Mouse (Mus musculus) cerebellum, adult 8-10 months (tissue): Measurements from ENCODE around the gene Amz2.

ENCODE experiments used
- DNase-seq: peaks from one replicate; pipeline ENCODE4 v3.0.0; 2022

Gene Amz2

DNA sequence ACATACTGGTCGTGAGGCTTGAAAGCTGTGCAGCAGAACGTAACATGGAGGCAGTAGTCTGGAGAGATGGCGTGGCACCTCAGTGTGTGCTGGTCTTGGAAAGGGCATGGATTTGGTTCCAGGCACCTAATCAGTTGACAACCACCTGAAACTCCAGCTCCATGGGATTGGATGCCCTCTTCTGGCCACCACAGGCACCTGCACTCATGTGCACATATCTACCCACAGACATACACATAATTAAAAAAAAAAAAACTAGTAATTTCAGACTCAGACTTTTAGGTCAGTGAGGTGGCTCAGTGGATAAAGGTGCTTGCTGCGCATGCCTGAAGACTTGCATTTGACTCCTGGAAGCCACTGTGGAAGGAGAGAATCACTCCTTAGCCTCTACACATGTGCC is 3.5 kb upstream of the Amz2 start:
- no peak for DNase-seq

DNA sequence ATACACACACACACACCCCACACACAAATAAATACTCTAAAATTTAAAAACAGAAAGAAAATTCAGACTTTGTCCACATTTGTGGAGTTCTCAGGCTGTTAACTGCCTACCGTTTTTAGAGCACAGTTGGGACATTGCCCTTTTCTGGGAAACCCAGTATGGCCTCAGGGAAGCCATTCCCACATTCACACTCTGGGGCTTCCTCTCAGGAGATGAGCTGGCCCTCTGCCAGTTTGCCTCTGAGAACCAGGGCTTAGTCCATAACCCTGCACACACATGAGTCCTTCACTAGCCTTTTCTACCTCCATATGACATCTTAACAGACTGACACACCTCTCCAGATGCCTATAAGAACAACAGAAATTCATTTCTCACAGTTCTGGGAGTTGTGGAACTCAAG is 2.5 kb upstream of the Amz2 start:
- DNase-seq, result no peak

DNA sequence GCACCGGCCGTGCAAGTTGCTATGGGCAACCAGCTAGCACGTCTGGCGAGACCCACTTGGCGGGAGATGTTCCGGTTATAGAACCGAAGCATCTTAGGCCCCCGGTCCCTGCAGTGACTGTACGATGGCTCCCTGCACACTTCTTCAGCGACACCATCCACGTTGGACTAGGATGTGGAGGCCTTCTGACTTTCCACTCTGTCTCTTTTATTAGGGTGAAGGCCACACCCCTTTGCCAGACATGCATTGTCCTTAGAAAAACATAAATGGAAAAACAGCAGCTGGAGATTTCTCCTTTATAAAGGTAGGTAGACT is 483 bp downstream of the Amz2 start:
- DNase-seq, result no peak

DNA sequence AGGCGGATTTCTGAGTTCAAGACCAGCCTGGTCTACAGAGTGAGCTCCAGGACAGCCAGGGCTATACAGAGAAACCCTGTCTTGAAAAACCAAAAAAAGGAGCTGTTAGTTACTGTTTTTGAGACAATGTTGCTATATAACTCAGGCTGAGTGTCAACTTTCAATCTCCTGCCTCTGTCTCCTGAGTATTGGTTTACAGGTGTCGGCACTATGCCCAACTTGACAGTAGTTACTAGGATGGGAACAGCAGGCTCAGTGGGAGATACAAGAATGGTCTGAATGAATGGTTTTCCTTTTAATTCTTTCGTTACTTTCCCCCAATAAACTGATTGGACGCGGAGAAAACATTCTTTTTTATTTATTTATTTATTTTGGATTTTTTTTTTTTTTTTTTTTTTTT is 1.6 kb downstream of the Amz2 start:
- DNase-seq, result no peak

DNA sequence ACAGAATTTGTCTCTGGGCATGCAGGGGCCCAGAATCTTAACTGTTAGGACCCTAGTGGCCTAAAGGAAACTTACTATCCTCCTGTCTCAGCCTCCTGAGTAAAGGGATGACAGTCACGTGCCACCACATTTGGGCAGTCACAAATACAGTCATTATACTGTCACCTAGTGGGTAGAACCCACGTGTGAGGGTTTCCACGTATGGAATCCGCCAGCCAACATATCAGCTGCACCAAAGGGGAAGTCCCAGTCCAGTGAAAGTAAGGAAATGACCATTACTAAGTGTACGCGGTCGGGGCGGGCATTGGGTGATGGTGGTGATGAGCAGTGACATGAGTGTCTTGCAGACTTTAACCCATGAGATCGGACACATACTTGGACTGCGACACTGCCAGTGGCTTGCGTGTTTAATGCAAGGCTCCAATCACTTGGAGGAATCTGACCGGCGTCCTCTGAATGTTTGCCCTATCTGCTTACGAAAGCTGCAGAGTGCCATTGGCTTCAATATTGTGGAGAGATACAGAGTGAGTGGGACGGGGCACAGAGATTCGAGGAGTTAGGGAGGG is 8.6 kb downstream of the Amz2 start:
- DNase-seq, result no peak

DNA sequence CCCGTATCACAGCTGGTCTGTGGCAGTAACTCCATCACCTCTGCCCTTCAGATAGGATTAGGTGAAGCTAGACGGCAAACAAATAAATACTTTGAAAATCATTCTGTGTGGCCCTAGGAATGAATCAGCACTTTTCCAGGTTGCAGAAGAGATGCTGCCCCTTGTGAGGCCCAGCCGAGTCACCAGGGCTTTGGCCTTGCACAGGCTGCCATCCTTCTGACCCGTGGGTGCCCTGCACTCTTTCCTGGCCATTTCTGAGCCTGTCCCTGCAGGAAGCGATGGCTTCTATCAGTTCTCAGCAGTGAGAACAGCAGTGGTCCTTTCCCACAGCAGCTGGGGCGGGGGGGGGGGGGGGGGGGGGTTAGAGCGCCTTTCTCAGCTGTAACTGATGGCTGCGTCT is 11.1 kb downstream of the Amz2 start:
- no peak for DNase-seq

DNA sequence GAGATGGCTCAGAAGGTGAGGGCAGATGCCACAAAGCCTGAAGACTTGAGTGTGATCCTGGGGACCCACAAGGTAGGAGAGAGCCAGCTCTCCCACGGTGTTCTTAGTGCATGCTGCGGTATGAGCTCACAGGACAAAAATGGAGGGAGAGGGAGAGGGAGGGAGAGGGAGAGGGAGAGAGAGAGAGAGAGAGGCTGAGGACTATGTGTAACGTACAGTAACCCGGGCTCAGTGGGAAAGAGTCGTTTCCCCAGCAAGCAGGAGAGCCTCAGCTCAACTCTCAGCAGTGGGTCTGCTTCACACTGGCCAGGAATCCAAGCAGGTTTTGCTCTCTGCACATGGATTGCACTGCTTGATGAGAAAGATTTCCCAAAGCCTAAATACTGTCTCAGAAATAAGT is 13.5 kb downstream of the Amz2 start:
- DNase-seq, result no peak

DNA sequence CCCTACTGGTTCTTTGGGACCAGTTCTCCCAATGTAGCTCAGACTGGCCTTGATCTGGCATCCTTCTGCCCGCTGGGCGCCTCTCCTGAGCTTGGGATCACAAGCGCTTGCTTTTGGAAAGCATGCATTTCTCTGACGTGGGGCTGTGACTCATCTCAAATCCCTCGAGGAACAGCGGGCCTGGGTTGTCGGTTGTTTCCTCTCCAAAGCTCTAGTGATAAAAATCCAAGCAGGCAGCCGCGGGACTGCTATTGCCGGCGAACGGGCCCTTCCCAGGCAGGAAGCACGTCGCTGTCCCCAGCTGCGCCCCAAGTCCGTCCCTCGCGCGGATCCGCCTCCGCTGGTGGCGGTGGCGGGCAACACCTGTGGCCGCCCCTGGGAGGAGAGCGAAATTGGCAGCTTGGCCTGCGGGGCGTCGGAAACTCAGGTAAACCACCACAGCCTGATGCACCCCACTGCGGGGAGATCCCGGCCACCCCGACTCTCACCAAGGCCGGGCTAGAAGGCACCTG is 14.1 kb downstream of the Amz2 start:
- peak; percentile 65 for DNase-seq

DNA sequence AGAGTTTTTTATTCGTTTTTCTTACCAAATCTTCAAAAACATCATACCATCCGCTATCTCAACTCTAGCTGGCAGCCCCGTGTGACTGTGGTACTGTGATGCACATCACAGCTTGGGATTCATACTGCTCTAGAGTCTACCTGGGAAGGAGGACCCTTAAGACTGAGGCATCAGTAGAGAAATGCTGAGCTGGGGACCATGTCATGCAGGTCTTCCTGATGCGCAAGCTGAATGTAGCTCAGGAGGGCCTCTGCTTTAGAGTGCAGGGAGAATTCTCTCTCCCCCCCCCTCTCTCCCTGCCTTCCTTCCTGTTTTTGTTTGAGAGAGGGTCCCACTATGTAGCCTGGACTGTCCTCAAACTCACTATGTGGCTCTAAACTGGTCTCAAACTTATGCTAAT is 14.9 kb downstream of the Amz2 start:
- no peak for DNase-seq

DNA sequence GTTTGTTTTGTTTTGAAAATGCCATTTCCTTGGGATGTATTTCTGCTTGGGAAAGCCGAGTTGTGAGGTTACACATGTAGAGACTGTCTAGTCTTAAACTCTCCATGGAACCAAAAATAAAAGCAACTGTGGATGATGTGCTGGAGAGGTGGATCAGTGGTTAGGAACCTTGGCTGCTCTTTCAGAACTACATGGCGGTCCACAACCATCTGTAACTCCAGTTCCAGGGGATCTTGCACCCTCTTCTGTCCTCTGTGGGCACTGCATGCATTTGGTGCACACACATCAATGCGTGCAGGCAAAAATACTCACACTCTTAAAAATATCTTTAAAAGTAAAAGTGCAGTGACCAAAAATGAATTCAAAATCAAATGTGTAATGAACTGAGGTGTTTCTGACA is 15.4 kb downstream of the Amz2 start:
- no peak for DNase-seq

DNA sequence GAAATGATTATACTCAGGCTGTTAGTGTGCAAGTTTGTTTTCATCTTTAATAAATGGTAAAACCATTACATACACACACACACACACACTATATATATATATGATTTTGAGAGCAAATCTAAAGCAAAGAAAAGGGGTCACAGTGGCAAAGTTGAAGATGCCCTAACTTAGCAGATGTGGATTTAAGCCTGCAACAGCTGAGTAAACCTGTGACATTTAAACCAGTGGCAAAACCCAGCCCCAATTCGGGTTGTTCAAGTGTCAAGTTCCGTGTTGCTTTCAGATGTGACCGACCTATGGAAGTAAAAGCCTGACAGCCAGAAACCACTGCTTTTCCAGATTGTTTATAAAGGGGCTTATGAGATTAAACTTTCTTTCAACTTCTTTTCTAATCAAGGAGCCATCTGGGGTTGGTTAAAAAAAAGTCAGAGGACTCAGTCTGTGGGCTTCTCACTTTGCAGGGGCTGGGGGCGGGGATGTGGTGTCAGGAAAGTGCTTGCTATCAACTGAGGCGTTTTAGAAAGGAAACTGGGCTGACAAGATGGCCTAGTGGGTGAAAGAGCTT is 16.5 kb downstream of the Amz2 start:
- DNase-seq, result no peak

DNA sequence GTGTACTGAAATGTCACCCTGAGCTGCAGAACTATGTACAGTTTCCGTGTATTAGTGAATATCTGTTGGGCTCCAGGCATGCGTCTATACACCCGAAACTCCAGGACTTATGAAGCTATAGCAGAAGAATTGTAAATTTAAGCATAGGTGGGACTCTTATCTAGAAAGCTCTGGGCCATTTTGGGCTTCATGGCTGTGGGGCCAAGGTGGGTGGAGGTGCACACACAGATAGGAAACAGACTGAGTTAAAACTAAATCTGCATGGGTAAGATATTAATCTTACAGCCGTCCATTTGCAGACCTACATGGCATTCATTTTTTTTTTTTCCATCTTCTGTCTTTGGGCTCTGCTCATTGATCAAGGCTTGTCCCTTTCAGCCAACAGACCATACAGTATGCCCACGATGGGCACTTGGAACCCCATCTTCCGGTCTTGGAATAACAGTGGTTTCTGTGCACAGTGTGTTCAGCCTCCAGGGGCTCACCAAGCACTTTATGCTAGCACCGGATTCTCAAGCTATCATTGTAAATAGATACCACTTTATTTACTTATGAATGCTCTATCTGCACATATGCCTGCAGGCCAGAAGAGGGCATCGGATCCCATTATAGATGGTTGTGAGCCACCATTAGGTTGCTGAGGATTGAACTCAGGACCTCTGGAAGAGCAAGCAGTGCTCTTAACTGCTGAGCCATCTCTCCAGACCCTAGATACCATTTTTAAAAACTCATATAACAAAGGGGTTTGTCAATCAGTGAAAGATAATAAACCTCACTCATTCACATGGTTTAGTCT is 17.9 kb downstream of the Amz2 start:
- no peak for DNase-seq

DNA sequence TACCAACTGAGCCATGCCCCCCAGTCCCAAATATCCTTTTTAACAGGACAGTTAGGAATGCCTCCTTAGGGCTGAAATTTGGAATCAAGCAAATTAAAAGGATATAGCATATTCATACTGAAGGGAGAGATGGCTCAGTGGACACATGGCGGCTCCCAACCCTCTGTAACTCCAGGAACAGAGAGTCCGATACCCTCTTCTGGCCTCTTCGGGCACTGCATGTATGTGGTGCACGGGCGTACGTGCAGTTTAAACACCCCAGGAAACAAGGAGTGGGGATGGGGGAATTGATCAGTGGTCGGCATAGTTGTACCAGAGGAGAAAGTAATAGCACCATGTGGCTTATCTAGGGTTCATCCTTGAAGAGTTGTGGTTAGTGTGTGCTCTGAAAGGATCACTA is 18.9 kb downstream of the Amz2 start:
- DNase-seq, result no peak

DNA sequence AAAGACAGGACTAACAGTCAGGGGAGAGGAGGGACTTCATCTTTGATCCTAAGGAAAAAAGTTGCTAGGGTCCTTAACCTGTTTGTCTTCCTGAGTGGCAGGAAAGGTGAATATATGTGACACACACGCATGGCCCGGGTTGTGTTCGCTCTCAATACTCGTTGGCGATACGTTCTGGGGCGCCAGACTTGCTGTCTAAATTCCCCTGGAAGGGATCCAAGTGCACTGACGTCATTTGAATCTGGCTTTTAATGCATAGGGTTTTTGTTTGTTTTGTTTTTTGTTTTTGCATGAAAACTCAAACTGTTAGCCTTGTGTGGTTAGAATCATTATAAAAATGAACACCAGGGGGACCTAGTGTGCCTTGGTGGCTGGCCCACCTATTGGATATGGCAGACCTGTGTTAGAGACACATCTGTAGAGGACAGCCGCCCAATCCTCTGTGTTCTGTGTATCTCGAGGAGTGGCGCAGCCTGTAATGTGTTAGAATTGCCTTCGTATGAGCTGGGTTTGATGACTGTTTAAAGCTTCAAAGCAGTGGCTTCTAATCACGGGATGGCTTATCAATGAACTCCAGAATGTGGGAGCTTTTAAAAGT is 19.8 kb downstream of the Amz2 start:
- DNase-seq, result no peak

DNA sequence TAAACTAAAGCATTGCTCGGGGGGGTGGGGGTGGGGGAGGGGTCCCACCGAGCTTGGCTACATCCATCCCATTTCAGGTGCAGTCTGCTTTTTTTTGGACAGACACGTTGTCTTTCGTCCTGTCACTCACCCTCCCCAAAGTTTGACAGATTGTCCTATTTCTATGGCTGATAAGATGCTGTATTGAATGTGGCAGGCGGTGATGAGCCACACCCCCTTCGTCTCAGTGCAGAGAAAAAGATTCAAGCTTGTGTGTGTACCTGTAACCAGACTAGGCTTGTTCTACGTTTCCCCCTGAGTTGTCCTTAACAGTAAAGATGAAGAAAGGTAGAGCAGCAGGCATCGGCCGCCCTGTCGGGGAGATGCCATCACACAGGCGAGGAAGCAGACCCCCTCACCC is 25.4 kb downstream of the Amz2 start:
- DNase-seq, result no peak

DNA sequence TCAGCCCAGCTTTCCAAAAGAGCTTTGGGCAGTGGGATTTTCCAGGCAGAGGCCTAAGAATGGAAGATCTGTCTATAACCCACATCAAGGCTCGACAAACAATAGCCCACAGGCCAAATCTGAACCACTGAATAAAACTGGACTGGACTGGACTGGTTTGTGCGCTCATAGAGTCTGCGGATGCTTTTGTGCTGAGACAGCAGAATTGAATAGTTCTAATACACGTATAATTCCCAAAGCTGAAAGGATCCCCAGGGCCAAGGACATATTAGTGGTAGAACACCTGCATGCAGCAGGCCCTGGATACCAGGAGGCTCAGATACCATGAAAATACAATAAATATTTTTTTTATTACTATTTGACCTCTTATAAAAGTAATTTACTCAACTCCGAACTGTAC is 30.5 kb downstream of the Amz2 start:
- DNase-seq, result no peak

DNA sequence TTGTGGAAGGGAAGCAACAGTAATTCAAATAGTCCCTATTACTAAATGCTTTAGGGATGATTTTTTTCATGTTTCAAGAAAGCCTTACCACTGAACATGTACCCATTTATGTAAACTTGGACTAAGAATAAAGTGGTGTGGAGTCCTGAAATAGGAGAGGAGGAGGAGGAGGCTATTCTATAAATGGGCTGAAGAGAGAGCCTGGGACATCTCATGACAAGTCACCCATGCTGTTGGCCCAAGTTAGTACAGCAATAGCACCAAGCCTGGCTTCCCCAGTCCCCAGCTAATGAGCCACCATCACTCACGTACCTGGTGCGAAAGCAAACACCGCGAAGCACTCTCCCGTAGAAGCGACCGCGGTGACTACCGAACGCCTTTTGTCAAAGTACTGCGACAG is 32.4 kb downstream of the Amz2 start:
- DNase-seq, result no peak

DNA sequence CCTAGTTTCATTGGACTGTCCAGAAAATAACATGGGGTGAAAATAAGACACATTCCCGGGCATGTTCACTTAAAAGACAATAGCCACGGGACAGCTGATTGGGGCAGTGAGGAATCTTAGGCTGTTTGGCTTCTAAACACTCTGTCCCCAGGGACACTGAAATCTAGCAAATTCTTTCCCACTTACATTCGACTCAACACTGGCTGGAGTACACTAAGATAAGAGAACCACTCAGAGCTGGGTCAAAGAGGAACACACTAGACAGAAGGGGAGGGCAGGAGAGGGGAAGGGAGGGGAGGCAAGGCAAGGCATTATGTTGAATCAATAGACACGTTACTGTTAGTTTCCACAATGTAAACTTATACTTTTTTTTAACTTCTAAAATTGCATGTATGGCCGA is 34.8 kb downstream of the Amz2 start:
- DNase-seq, result no peak

DNA sequence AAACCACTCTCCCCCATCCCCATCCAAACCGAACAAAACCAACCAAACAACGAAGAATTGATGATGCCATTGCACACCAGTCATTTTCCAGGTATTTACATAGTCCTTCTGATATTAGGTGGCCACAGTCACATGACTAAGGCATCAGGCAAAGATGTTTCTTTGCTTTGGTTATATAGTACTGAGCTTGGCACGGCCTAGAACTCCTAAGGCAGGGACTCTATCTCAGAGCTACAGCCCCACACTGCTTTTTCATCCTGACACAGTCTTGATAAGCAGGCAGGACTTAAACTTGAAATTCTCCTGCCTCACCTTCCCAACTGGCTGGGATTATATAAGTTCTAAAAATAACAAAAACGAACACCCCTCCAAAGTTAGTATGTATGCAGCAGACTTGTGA is 39.3 kb downstream of the Amz2 start:
- no peak for DNase-seq

DNA sequence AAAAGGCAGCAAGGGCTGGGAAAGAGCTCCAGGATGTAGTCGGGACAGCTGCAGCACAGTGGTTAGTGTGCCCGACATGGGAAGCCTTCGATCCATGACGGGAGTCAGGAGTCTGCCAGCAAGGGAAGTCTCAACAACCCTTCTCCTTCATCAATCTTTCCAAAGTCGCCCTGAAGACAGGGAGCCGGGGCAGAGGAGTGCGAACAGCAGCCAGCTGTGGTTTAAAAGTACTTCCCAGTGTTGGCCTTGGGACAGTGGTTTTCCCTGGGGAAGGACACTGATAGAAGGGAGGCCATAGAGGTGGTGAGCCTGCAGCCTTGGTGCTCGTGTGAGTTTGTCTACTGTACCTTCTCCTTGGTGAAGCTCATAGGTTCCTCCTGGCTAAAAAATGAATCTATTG is 41.2 kb downstream of the Amz2 start:
- DNase-seq, result no peak

DNA sequence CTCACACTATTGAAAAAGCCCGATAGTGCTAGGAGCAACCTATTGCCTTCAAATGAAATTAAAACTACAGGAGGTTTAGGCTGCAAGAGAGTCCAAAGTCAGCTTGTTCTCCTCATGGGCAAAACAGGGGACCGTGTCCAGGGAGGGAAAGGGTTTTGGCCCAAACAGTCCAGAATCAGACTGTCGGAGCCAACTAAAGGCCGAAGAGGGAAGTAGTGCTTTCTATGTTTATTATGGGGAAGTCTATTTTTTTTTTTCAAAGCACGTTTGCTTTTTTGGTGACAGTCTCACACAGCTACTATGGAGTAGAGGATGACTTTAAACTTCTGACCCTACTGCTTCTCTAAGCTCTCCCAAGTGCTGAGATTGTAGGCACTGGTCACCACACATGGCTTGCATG is 42.4 kb downstream of the Amz2 start:
- DNase-seq, result no peak

DNA sequence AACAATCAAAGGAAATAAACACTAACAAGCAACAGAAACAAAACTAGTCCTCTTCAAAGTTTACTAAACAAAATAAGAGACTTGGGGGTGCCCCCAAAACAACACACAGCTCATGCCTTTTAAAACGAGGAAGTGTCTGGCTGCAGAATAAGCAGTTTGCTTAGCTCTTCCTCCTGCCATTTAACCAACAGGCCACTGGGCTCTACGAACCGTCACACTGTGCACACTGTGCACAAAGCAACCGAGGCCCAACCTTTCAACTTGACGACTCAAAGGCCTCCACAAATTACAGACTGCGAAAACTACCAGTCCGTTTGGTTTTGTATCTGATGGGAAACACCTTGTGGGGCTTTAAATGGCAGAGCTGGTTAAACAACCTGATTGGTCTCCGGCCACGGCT is 44.4 kb downstream of the Amz2 start:
- no peak for DNase-seq

DNA sequence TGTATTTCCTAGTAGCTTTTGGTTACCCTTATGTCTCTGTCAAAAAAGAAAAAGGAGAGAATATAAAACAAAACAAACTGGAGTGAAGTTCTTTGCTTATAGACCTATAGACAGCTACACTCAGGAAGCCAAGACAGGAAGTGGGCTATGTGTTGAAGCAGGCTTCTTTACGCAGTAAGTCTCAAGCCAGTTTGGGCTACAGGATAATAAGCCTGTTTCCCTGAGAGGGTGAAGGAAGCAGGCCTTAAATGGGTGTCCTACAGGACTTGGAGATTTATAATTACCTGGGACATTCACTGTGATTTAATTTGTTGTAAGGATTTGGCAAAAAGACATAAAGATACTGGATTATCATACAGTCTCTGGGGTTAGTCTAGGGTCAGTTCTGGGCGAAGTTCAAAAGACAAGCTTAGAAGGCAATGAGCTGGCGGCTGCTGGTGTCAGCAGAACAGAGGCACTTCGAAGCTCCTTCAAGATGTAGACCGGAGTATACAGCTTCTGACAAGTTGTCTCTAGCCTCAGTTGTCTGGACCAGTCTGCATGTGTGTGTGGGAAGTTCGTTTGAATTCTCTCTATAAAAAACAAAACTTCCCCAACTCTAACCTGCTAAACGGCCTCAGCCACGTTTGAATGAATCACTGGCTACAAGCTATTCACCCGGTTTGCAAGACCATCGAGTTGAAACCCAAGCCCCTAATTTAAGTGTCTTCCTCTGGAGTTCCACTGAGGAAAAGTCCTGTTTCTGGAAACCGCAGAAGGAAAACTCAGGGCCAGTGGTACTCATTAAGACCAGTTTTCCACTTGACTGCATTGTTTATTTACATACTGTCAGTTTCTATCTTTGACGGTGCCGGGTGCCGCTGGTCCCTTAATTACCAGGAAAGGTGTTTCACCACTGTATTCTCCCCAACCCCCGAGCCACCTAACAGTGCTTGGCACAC is 45.4 kb downstream of the Amz2 start:
- no peak for DNase-seq
